Comparison of ENCODE assay signal across 26 mouse cellular contexts in the genomic region with DNA sequence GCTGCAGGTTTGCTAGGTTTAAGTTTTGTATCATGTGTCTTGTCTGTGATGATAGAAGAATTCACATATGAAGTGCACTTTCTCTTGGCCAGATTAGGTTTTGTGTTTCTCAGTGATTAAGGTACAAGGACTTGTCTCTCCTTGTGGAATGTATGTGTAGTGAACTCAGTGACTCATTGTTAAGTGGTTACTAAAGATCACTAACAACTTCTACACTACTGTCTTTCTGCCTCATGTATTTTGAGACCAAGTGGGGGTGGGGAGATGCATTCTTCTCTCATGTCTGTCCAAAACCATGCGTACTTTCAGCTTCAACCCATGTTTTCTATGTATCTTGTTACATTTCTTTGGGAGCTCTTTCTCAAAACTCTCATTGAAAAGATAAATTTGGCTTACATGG.
"Had no signal": no experiment of that assay in that cellular context is flagged by ENCODE, and none has a peak within 500 bp of the region (broad histone marks: within the 10 kb centered on the region; RNA-seq: fewer than 3 reads in every experiment).

No protein-coding gene starts in this region.

- DNase-seq: gastrocnemius, adult 2 months; gastrocnemius, postnatal 10 days; gastrocnemius, postnatal 25 days; heart, adult 2 months; heart, postnatal 14 days; heart, postnatal 4 days; kidney, postnatal 4 days; liver; liver, embryonic 13.5 days; liver, postnatal 0 days had no signal

- H3K9me3 ChIP-seq: heart, embryonic 13.5 days; heart, embryonic 15.5 days; hindbrain, embryonic 12.5 days; intestine, embryonic 15.5 days; limb, embryonic 10.5 days; limb, embryonic 12.5 days; liver, embryonic 13.5 days; liver, embryonic 15.5 days had no signal

- H3K4me3 ChIP-seq: gastrocnemius, adult 2 months; heart, adult 2 months; heart, embryonic 13.5 days; heart, embryonic 15.5 days; hindbrain, embryonic 10.5 days; hindbrain, embryonic 12.5 days; intestine, embryonic 15.5 days; layer of hippocampus, adult 2 months; left cerebral cortex, adult 2 months; limb, embryonic 10.5 days; limb, embryonic 12.5 days; liver, embryonic 13.5 days; liver, embryonic 15.5 days had no signal

- H3K27me3 ChIP-seq: heart, embryonic 13.5 days; heart, embryonic 15.5 days; hindbrain, embryonic 12.5 days; intestine, embryonic 15.5 days; limb, embryonic 12.5 days; liver, embryonic 13.5 days; liver, embryonic 15.5 days had no signal

- H3K9ac ChIP-seq: heart, embryonic 13.5 days; heart, embryonic 15.5 days; hindbrain, embryonic 12.5 days; hindbrain, embryonic 14.5 days; intestine, embryonic 15.5 days; limb, embryonic 12.5 days; liver, embryonic 13.5 days; liver, embryonic 15.5 days; liver, postnatal 0 days had no signal

- H3K27ac ChIP-seq: gastrocnemius, adult 2 months; heart, adult 2 months; heart, embryonic 13.5 days; heart, embryonic 15.5 days; hindbrain, embryonic 10.5 days; hindbrain, embryonic 12.5 days; hindbrain, embryonic 14.5 days; intestine, embryonic 15.5 days; layer of hippocampus, adult 2 months; left cerebral cortex, adult 2 months; limb, embryonic 10.5 days; limb, embryonic 12.5 days; liver, embryonic 13.5 days; liver, embryonic 15.5 days had no signal

- ATAC-seq: hindbrain, embryonic 16.5 days; inflammation-experienced regulatory T-cells, adult 6 months; intestine, embryonic 15.5 days; intestine, postnatal 0 days; liver, postnatal 0 days had no signal

- H3K4me2 ChIP-seq: heart, embryonic 11.5 days; heart, embryonic 13.5 days; heart, embryonic 15.5 days; hindbrain, embryonic 12.5 days; hindbrain, embryonic 14.5 days; intestine, embryonic 15.5 days; limb, embryonic 12.5 days; liver, embryonic 11.5 days; liver, embryonic 13.5 days; liver, embryonic 15.5 days had no signal

- H3K4me1 ChIP-seq: hindbrain, embryonic 10.5 days; hindbrain, embryonic 12.5 days; intestine, embryonic 15.5 days; limb, embryonic 12.5 days had no signal
